Mouse (Mus musculus) cerebellum, adult 2 months (tissue): ENCODE measurements around the gene Adgrl3. TPM values are rescaled to one million over a fixed set of nuclear protein-coding genes. Genes with fewer than 3 reads are reported as not detected.

Source experiments
- DNase-seq, 2 experiments: peaks; one replicate each; pipeline ENCODE4 v3.0.0; 2021
- H3K27ac ChIP-seq: fragments of 200-500 bp; 2 replicates; pipeline ENCODE4 v1.5.1; 2012; ENCODE audit warnings: low read length, control low read depth, inconsistent platforms; ENCODE audit not compliant: insufficient read depth
- H3K27me3 ChIP-seq: fragments of 200-500 bp; 2 replicates; pipeline ENCODE4 v1.6.1; 2012; ENCODE audit warnings: inconsistent platforms, mild to moderate bottlenecking, low read length, moderate library complexity; ENCODE audit not compliant: control insufficient read depth, insufficient read depth
- H3K4me1 ChIP-seq: fragments of 200-500 bp; 2 replicates; pipeline ENCODE4 v1.6.1; 2011; ENCODE audit warnings: low read length; ENCODE audit not compliant: control insufficient read depth, insufficient read depth
- H3K4me3 ChIP-seq: fragments of 200-500 bp; replicated peaks from 2 replicates; pipeline ENCODE3; 2011; ENCODE audit warnings: mild to moderate bottlenecking, low read depth, low read length, control low read depth; ENCODE audit not compliant: insufficient read depth
- CTCF ChIP-seq: fragments of 200-500 bp; IDR thresholded peaks from 2 replicates; pipeline ENCODE4 v1.5.1; 2011; ENCODE audit warnings: low read depth, mild to moderate bottlenecking, control low read depth, low read length, moderate library complexity, borderline replicate concordance; ENCODE audit not compliant: insufficient read depth
- POLR2A ChIP-seq: fragments of 200-500 bp; IDR thresholded peaks from 2 replicates; pipeline ENCODE4 v1.6.1; 2011; ENCODE audit warnings: low read length, control low read depth, borderline replicate concordance; ENCODE audit not compliant: insufficient read depth
- WGBS: fragments of 180-500 bp; shearing (Covaris S2); methylation state at CpG from one replicate; pipeline ENCODE4 v1.1.7; 2018; 5-methylcytosine and 5-hydroxymethylcytosine counted together
- polyA plus RNA-seq: library from polyadenylated mRNA; depleted of rRNA; stranded (reverse); fragments of >200 nt; gene quantifications from 2 replicates; pipeline ENCODE4 v1.2.3, GENCODE M21; 2012

The Adgrl3 gene
- polyA plus RNA-seq, 1 experiment, result 59.3 TPM

- Histone ChIP-seq H3K4me3 (no peak overlapping the region), H3K4me1 (no peaks in the 10 kb centered on the region), H3K27me3 (no peaks in the 10 kb centered on the region), H3K27ac (no peak overlapping the region)
- WGBS, result 89% methylated on average over 9 of the region's 9 CpGs
- no peak for DNase-seq
- no peak for TF ChIP-seq CTCF
- no peak for TF ChIP-seq POLR2A
Measured at GRCm38 (mm10) chr5:81794125-81794524, 774.2 kb downstream of the Adgrl3 start.

GRCm38 (mm10) chr5:81794601-81795000 is 774.7 kb downstream of the Adgrl3 start:
- 95% methylated on average over 24 of the region's 24 CpGs for WGBS
- H3K4me3 ChIP-seq, result no peak overlapping the region
- TF ChIP-seq POLR2A, result no peak
- TF ChIP-seq CTCF, result no peak
- no peak for DNase-seq
- H3K27ac ChIP-seq, result no peak overlapping the region
- no peaks in the 10 kb centered on the region for H3K4me1 ChIP-seq
- H3K27me3 ChIP-seq, result no peaks in the 10 kb centered on the region

- Histone ChIP-seq H3K27ac (no peak overlapping the region), H3K27me3 (no peaks in the 10 kb centered on the region), H3K4me1 (no peaks in the 10 kb centered on the region), H3K4me3 (no peak overlapping the region)
- 77% methylated on average over 4 of the region's 4 CpGs for WGBS
- DNase-seq, result no peak
- TF ChIP-seq CTCF, result no peak
- TF ChIP-seq POLR2A, result no peak
Measured at GRCm38 (mm10) chr5:81796128-81796527, 776.2 kb downstream of the Adgrl3 start.

GRCm38 (mm10) chr5:81810966-81811365 is 791.0 kb downstream of the Adgrl3 start:
- 93% methylated on average over 5 of the region's 5 CpGs for WGBS
- TF ChIP-seq CTCF, result no peak
- TF ChIP-seq POLR2A, result no peak

GRCm38 (mm10) chr5:81832076-81832475 is 812.1 kb downstream of the Adgrl3 start:
- H3K4me3 ChIP-seq, result no peak overlapping the region
- no peaks in the 10 kb centered on the region for H3K4me1 ChIP-seq
- H3K27me3 ChIP-seq, result no peaks in the 10 kb centered on the region
- DNase-seq, result no peak
- no peak overlapping the region for H3K27ac ChIP-seq
- TF ChIP-seq CTCF, result no peak
- no peak for TF ChIP-seq POLR2A
- WGBS, result 97% methylated on average over 1 of the region's 1 CpGs

More at GRCm38 (mm10) chr5:81810966-81811365, 791.0 kb downstream of the Adgrl3 start:
- no peaks in the 10 kb centered on the region for H3K27me3 ChIP-seq
- no peaks in the 10 kb centered on the region for H3K4me1 ChIP-seq
- H3K27ac ChIP-seq, result no peak overlapping the region
- no peak for DNase-seq
- no peak overlapping the region for H3K4me3 ChIP-seq

GRCm38 (mm10) chr5:81832679-81833078 is 812.7 kb downstream of the Adgrl3 start:
- Histone ChIP-seq H3K27me3 (no peaks in the 10 kb centered on the region), H3K4me3 (no peak overlapping the region), H3K27ac (no peak overlapping the region), H3K4me1 (no peaks in the 10 kb centered on the region)
- DNase-seq, result no peak
- WGBS, result 65% methylated on average over 2 of the region's 2 CpGs
- TF ChIP-seq POLR2A (no peak), CTCF (no peak)

GRCm38 (mm10) chr5:81837860-81838259 is 817.9 kb downstream of the Adgrl3 start:
- H3K4me3 ChIP-seq, result no peak overlapping the region
- 98% methylated on average over 2 of the region's 2 CpGs for WGBS
- TF ChIP-seq CTCF (no peak), POLR2A (no peak)
- no peaks in the 10 kb centered on the region for H3K4me1 ChIP-seq
- DNase-seq, result no peak
- no peak overlapping the region for H3K27ac ChIP-seq
- H3K27me3 ChIP-seq, result no peaks in the 10 kb centered on the region

GRCm38 (mm10) chr5:81843798-81844197 is 823.9 kb downstream of the Adgrl3 start:
- Histone ChIP-seq H3K27ac (no peak overlapping the region), H3K4me1 (no peaks in the 10 kb centered on the region), H3K27me3 (no peaks in the 10 kb centered on the region), H3K4me3 (no peak overlapping the region)
- DNase-seq, result no peak
- 30% methylated on average over 4 of the region's 4 CpGs for WGBS
- TF ChIP-seq POLR2A (no peak), CTCF (no peak)
